Mouse (Mus musculus) MEL (cell line): ENCODE measurements around the gene Cemip. TPM values are rescaled to one million over a fixed set of nuclear protein-coding genes. Genes with fewer than 3 reads are reported as not detected.

Source experiments
- DNase-seq: peaks from one replicate; pipeline ENCODE4 v3.0.0; 2011; ENCODE audit warnings: low read depth, low spot score
- H3K27ac ChIP-seq: 2 replicates; pipeline ENCODE4 v1.5.1; 2012; ENCODE audit warnings: low read depth, mild to moderate bottlenecking, control low read depth, low read length, moderate library complexity; ENCODE audit not compliant: control insufficient read depth
- H3K27me3 ChIP-seq, 2 experiments: fragments of 150-350 bp in 1 of 2; sonication (generic) in 1 of 2; 2 replicates each; pipeline ENCODE4 v1.6.1; 2012; ENCODE audit warnings: low read length in 2 of 2, mild to moderate bottlenecking in 2 of 2, improper control_type of control experiment in 1 of 2, moderate library complexity in 1 of 2; ENCODE audit not compliant: insufficient read depth in 2 of 2, control insufficient read depth in 1 of 2
- H3K36me3 ChIP-seq, 2 experiments: 2 replicates each; pipeline ENCODE4 v1.6.1; 2012 to 2014; ENCODE audit warnings: low read length in 2 of 2, improper control_type of control experiment in 1 of 2, inconsistent platforms in 1 of 2, mild to moderate bottlenecking in 1 of 2; ENCODE audit not compliant: insufficient read depth in 2 of 2, control insufficient read depth in 1 of 2
- H3K4me1 ChIP-seq, 2 experiments: fragments of 150-350 bp in 1 of 2; sonication (generic) in 1 of 2; 2 replicates each; pipeline ENCODE4 v1.6.1; 2012; ENCODE audit warnings: low read length in 2 of 2, improper control_type of control experiment in 1 of 2, mild to moderate bottlenecking in 1 of 2; ENCODE audit not compliant: insufficient read depth in 2 of 2, control insufficient read depth in 1 of 2
- H3K4me3 ChIP-seq, 2 experiments: fragments of 150-350 bp in 1 of 2; sonication (generic) in 1 of 2; 2 replicates each; pipeline ENCODE4 v1.5.1; 2012; ENCODE audit warnings: low read depth in 2 of 2, low read length in 2 of 2, mild to moderate bottlenecking in 2 of 2, moderate library complexity in 2 of 2, control low read depth in 1 of 2, improper control_type of control experiment in 1 of 2; ENCODE audit not compliant: control insufficient read depth in 1 of 2, insufficient read depth in 1 of 2
- H3K79me2 ChIP-seq: 2 replicates; pipeline ENCODE4 v1.6.1; 2012; ENCODE audit warnings: mild to moderate bottlenecking, low read length, moderate library complexity; ENCODE audit not compliant: control insufficient read depth, poor library complexity, insufficient read depth
- H3K9ac ChIP-seq: 2 replicates; pipeline ENCODE4 v1.6.1; 2012; ENCODE audit warnings: low read depth, mild to moderate bottlenecking, control low read depth, low read length, moderate library complexity; ENCODE audit not compliant: control insufficient read depth, poor library complexity, severe bottlenecking
- H3K9me3 ChIP-seq: fragments of 150-350 bp; sonication (generic); replicated peaks from 2 replicates; pipeline ENCODE4 v1.6.1; 2012; ENCODE audit warnings: mild to moderate bottlenecking, low read length, improper control_type of control experiment, moderate library complexity; ENCODE audit not compliant: insufficient read depth
- BHLHE40 ChIP-seq: IDR thresholded peaks from 2 replicates; pipeline ENCODE4 v1.6.1; 2012; ENCODE audit warnings: low read depth, mild to moderate bottlenecking, inconsistent platforms, low read length, improper control_type of control experiment, borderline replicate concordance
- CTCF ChIP-seq, 3 experiments: IDR thresholded peaks in 2 of 3; conservative IDR thresholded peaks in 1 of 3; 2 replicates each; pipeline ENCODE4 v1.5.1; 2011 to 2012; ENCODE audit warnings: low read length in 3 of 3, low read depth in 2 of 3, mild to moderate bottlenecking in 2 of 3, improper control_type of control experiment in 1 of 3, inconsistent platforms in 1 of 3, mixed read lengths in 1 of 3, moderate library complexity in 1 of 3; ENCODE audit not compliant: control insufficient read depth in 1 of 3, insufficient read depth in 1 of 3, poor library complexity in 1 of 3, severe bottlenecking in 1 of 3
- E2F4 ChIP-seq: IDR thresholded peaks from 2 replicates; pipeline ENCODE4 v1.6.1; 2011; ENCODE audit warnings: low read depth, low read length, improper control_type of control experiment, borderline replicate concordance
- ELF1 ChIP-seq: IDR thresholded peaks from 2 replicates; pipeline ENCODE4 v1.6.1; 2014; ENCODE audit warnings: low read depth, mild to moderate bottlenecking, inconsistent platforms, low read length, improper control_type of control experiment, moderate library complexity
- EP300 ChIP-seq, 2 experiments: IDR thresholded peaks; 2 replicates each; pipeline ENCODE4 v1.6.1; 2011; ENCODE audit warnings: improper control_type of control experiment in 2 of 2, low read length in 2 of 2, low read depth in 1 of 2, mild to moderate bottlenecking in 1 of 2
- ETS1 ChIP-seq: IDR thresholded peaks from 2 replicates; pipeline ENCODE4 v1.6.1; 2012; ENCODE audit warnings: low read depth, mild to moderate bottlenecking, inconsistent platforms, low read length, improper control_type of control experiment, moderate library complexity
- HCFC1 ChIP-seq: IDR thresholded peaks from 2 replicates; pipeline ENCODE4 v1.6.1; 2012; ENCODE audit warnings: low read depth, mild to moderate bottlenecking, inconsistent platforms, low read length, improper control_type of control experiment, moderate library complexity
- MAX ChIP-seq: IDR thresholded peaks from 2 replicates; pipeline ENCODE4 v1.6.1; 2011; ENCODE audit warnings: low read length, improper control_type of control experiment
- MXI1 ChIP-seq: IDR thresholded peaks from 2 replicates; pipeline ENCODE4 v1.6.1; 2011; ENCODE audit warnings: mild to moderate bottlenecking, low read depth, low read length, improper control_type of control experiment
- MYB ChIP-seq: IDR thresholded peaks from 2 replicates; pipeline ENCODE4 v1.6.1; 2011; ENCODE audit warnings: mild to moderate bottlenecking, low read depth, low read length, improper control_type of control experiment
- MYC ChIP-seq: IDR thresholded peaks from 2 replicates; pipeline ENCODE4 v1.6.1; 2011; ENCODE audit warnings: low read depth, mild to moderate bottlenecking, low read length, improper control_type of control experiment, moderate library complexity
- NRF1 ChIP-seq: IDR thresholded peaks from 2 replicates; pipeline ENCODE4 v1.6.1; 2014; ENCODE audit warnings: low read depth, mild to moderate bottlenecking, inconsistent platforms, low read length, improper control_type of control experiment, moderate library complexity; ENCODE audit not compliant: poor library complexity, insufficient read depth, severe bottlenecking
- RCOR1 ChIP-seq: IDR thresholded peaks from 2 replicates; pipeline ENCODE4 v1.6.1; 2012; ENCODE audit warnings: low read depth, mild to moderate bottlenecking, inconsistent platforms, low read length, improper control_type of control experiment
- SIN3A ChIP-seq: IDR thresholded peaks from 2 replicates; pipeline ENCODE4 v1.6.1; 2012; ENCODE audit warnings: low read length, improper control_type of control experiment, inconsistent platforms
- SMC3 ChIP-seq: IDR thresholded peaks from 2 replicates; pipeline ENCODE4 v1.6.1; 2011; ENCODE audit warnings: low read depth, low read length, improper control_type of control experiment
- TBP ChIP-seq: IDR thresholded peaks from 2 replicates; pipeline ENCODE4 v1.8.0; 2011; ENCODE audit warnings: low read depth, low read length, improper control_type of control experiment
- TCF12 ChIP-seq: IDR thresholded peaks from 2 replicates; pipeline ENCODE4 v1.6.1; 2014; ENCODE audit warnings: low read depth, mild to moderate bottlenecking, inconsistent platforms, low read length, improper control_type of control experiment, moderate library complexity
- UBTF ChIP-seq: IDR thresholded peaks from 2 replicates; pipeline ENCODE4 v1.6.1; 2012; ENCODE audit warnings: low read depth, mild to moderate bottlenecking, inconsistent platforms, low read length, improper control_type of control experiment, moderate library complexity, borderline replicate concordance; ENCODE audit not compliant: insufficient read depth
- USF1 ChIP-seq: IDR thresholded peaks from 2 replicates; pipeline ENCODE4 v1.6.1; 2014; ENCODE audit warnings: low read depth, mild to moderate bottlenecking, inconsistent platforms, low read length, improper control_type of control experiment, moderate library complexity
- ZC3H11A ChIP-seq: IDR thresholded peaks from 2 replicates; pipeline ENCODE4 v1.6.1; 2012; ENCODE audit warnings: low read depth, mild to moderate bottlenecking, inconsistent platforms, low read length, improper control_type of control experiment
- ZNF384 ChIP-seq: IDR thresholded peaks from 2 replicates; pipeline ENCODE4 v1.6.1; 2012; ENCODE audit warnings: low read depth, mild to moderate bottlenecking, inconsistent platforms, low read length, improper control_type of control experiment
- polyA plus RNA-seq, 2 experiments: library from polyadenylated mRNA; stranded (reverse) in 1 of 2; unstranded in 1 of 2; fragments of >175 nt in 1 of 2; fragments of >200 nt in 1 of 2; gene quantifications; 2 replicates each; pipeline versions ENCODE4 v1.2.1 to v1.2.4; 2012; ENCODE audit warnings: low replicate concordance in 2 of 2, low read depth in 1 of 2; ENCODE audit not compliant: insufficient read length in 2 of 2, insufficient read depth in 1 of 2, missing spikeins in 1 of 2
- total RNA-seq: library from RNA; depleted of rRNA; stranded (reverse); fragments of 300-350 nt; gene quantifications from 2 replicates; pipeline ENCODE4 v1.2.3, GENCODE M21; 2012

The Cemip gene
- total and polyA plus RNA-seq, 3 experiments = not detected

GRCm38 (mm10) chr7:84068931-84069330, 17.4 kb downstream of the Cemip start:
- Histone ChIP-seq H3K4me3 (no peak overlapping the region), H3K9ac (no peak overlapping the region), H3K79me2 (no peaks in the 10 kb centered on the region), H3K27me3 (no peaks in the 10 kb centered on the region), H3K36me3 (no peaks in the 10 kb centered on the region), H3K4me1 (no peaks in the 10 kb centered on the region), H3K27ac (no peak overlapping the region), H3K9me3 (no peaks in the 10 kb centered on the region)
- DNase-seq = no peak
- TF ChIP-seq ELF1 = no peak
- TF ChIP-seq RCOR1 = no peak
- no peak for TF ChIP-seq EP300 (IDR thresholded peaks at IDR 0.05; ENCODE audit: low read depth in 1 of 2, low read length in 2 of 2)
- TF ChIP-seq MXI1 = no peak
- no peak for TF ChIP-seq ZNF384

- Histone ChIP-seq H3K4me1 (no peaks in the 10 kb centered on the region), H3K36me3 (no peaks in the 10 kb centered on the region), H3K27me3 (no peaks in the 10 kb centered on the region; a peak in 1 of 4 replicates), H3K4me3 (no peak overlapping the region), H3K9ac (no peak overlapping the region), H3K9me3 (no peaks in the 10 kb centered on the region), H3K27ac (no peak overlapping the region), H3K79me2 (no peaks in the 10 kb centered on the region)
- DNase-seq = no peak
- no peak for TF ChIP-seq ELF1
- TF ChIP-seq E2F4 = no peak
- TF ChIP-seq BHLHE40 = no peak
Observed at GRCm38 (mm10) chr7:84059799-84060198, 26.5 kb downstream of the Cemip start.

GRCm38 (mm10) chr7:84055961-84056629, 30.2 kb downstream of the Cemip start:
- no peak overlapping the region for H3K27ac ChIP-seq
- H3K4me3 ChIP-seq = no peak overlapping the region
- H3K9ac ChIP-seq = no peak overlapping the region
- no peaks in the 10 kb centered on the region for H3K79me2 ChIP-seq
- no peaks in the 10 kb centered on the region for H3K4me1 ChIP-seq
- no peaks in the 10 kb centered on the region for H3K27me3 ChIP-seq
- H3K9me3 ChIP-seq = no peaks in the 10 kb centered on the region
- no peaks in the 10 kb centered on the region for H3K36me3 ChIP-seq
- no peak for TF ChIP-seq ZC3H11A
- no peak for TF ChIP-seq NRF1
- no peak for TF ChIP-seq CTCF (IDR thresholded peaks at IDR 0.05 in 2 of 3, conservative IDR thresholded peaks at IDR 0.05 in 1 of 3; ENCODE audit: control insufficient read depth in 1 of 3, insufficient read depth in 1 of 3, low read depth in 2 of 3, low read length in 3 of 3, poor library complexity in 1 of 3, severe bottlenecking in 1 of 3)
- TF ChIP-seq EP300 (IDR thresholded peaks at IDR 0.05; ENCODE audit: low read depth in 1 of 2, low read length in 2 of 2) = no peak
- no peak for TF ChIP-seq BHLHE40
- no peak for TF ChIP-seq MAX
- TF ChIP-seq TCF12 = no peak
- TF ChIP-seq HCFC1 = no peak
- no peak for TF ChIP-seq MYC
- no peak for TF ChIP-seq SMC3
- TF ChIP-seq MYB = no peak
- TF ChIP-seq ETS1 = no peak
- TF ChIP-seq TBP = no peak
- no peak for TF ChIP-seq UBTF
- no peak for TF ChIP-seq USF1
- no peak for TF ChIP-seq E2F4
- TF ChIP-seq SIN3A = no peak
- DNase-seq = no peak
